Mouse (Mus musculus) spleen, adult 18-20 months (tissue): ENCODE measurements at regions not wholly inside any gene's neighbourhood (a gene's known extent, or its start where the extent isn't known, plus 50 kb on each side); places are given as distances from the start of the nearest gene placed in this dataset.
A peak's percentile ranks its signal among the peaks of the same experiment; 100 is the strongest.
"Not testable (repeated sequence)": the region's sequence is repeated elsewhere in the genome, so short reads cannot be mapped to it uniquely, and the experiment has no call there.

Experiments
- DNase-seq, 2 experiments: peaks; one replicate each; pipeline ENCODE4 v3.0.0; 2022; ENCODE audit warnings: mixed read lengths in 2 of 2

DNA sequence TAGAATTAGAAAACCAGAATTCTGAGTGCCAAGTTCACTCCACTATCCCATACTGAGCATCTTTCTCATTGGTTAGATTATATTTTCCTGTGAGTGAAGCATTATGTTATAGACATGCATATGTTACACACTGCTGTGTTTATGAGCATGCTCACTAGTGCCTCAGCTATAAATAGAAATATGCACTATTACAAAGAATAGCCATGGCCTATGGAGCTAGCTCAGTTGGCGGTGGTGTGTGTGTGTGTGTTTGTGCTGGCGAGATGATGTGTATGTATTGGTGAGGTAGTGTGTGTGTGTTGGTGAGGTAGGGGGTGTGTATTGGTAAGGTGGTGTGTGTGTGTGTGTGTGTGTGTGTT is 106.2 kb downstream of the Sec31a start:
- DNase-seq = no peak

DNA sequence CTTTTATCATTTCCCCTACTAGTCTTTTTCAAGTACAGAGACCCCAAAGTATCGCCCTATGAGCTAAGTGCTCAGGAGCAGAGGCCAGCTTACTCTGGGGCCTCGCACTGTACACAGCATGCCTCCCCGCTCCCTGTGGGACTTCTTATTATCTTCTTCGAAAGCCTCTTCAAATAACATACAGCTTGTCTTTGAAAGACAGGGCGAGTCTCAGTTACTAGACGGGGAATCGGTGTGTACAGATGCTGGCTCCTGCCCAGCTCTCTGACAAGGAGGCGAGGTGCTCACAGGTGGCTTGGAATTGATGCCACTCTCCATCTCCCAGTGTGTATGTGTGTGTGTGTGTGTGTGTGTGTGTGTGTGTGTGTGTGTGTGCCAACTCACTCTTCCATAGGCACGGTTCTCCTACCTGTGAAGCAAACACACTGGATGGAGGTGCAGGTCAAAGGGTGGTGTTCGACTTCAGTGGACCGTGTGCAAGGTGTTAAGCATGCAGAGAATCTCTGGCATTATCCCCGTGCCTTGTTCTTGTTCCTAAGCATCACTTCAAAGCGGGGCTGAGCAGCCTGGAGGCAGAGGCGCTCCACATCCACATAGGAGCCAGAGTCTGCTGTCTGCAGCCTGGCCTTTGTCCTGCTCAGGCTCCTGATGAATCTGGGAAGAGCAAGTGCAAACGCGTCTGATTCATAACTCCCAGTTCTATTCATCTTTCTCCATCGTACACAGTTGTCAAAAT is 106.8 kb downstream of the Sec31a start:
- no peak for DNase-seq

DNA sequence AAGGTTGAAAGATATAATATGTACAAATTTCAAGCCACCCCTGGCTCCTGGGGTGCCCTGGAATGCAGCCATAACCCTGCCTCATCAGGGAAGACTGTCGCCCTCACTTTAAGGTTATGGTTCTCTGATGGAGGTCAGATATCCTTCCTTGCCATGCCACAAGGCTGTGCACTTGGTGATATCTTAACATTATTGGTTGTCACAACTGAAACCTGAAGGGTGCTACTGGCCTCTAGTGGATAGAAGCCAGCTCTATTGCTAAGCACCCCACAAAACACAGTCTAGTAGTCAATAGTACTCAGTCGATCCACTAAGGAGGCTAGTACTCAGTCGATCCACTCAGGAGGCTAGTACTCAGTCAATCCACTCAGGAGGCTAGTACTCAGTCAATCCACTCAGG is 111.6 kb downstream of the Sec31a start:
- no peak for DNase-seq

DNA sequence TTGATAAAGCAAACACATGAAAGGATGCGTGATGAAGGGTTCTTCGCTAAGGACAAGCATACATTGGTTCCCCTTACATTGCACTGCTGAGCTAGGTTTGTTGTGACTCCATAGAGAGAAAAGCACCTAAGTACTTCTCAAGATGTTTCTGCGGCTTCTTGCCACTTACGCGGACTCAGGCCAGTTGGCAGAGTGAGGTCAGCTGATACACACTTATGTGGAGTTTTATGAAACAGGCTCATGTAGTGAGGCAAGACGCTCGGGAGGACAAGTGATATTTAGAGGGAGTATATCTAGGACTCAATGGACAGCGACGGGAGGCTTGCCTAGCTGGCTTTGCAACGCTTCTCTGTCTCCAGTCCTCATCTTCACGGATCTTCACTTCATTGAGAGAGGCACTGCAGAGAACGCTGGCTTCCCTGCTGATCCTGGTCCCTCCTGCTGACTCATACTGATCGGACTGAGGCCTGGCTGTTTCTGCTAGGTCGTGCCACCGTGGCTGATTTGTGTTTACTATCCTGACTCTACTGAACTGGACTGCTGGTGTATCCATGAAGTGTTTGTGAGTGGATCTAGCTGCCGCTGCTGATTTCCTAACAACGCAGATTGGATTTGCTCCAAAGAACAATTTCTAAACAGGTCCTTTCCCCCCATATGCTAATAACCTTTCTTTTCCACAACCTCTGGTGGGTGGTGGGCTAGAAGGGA is 113.8 kb downstream of the Sec31a start:
- no peak for DNase-seq

DNA sequence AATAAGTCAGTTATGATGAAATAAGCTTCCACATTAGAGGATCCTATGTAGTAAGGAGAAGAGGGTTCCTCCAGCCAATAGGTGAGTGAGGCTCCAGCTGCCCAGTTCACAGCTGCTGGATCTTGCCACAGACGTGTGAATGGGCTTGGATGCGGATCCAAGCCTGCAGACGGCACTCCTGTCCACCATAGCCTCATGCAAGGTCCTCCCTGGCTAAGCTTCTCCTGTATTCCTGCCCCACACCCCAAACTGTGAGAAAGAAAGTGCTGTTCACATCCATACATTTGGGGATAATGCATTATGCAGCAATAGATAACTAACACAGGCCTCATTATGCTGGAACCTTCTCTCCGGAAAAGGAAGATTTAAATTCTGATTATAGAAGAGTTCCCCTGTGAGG is 116.9 kb downstream of the Sec31a start:
- DNase-seq = no peak

DNA sequence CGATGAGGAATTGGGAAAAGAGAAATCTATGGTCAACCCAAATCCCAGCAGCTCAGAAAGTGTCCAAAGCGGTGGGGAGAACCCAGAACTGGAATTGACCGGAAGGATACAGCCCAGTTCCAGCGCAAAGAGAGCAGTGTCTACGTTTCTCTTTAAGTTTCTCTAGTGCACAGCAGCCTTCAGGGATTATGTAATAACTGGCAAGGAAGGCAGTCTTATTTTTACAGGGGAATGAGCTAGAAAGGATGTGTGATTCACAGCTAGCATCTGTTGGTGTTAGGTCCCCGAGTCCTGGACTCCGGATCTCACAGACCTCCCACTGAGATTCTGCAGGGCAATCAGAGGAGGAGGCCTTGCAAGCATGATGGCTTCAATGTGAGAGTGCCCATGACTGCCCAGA is 121.8 kb downstream of the Sec31a start:
- DNase-seq = no peak

DNA sequence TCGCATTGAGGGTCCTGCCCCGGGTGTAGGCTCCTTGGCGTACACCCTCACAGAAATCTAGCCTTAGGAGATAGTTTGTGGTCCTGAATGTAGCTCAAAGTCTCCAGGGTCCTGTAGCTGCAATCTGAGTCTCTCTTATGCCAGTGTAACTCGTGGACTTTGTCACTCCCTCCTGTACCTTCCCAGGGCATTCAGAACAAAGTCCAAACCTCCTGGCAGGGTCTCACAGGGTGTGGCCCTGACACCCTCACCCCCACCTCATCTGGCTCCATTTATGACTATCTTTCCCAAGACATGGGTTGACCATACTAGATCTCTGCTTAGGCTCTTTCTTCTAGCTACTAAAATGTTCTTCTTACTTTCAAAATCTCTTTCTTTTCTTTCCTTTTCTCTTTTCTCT is 120.6 kb upstream of the Tmem150c start:
- DNase-seq = no peak

DNA sequence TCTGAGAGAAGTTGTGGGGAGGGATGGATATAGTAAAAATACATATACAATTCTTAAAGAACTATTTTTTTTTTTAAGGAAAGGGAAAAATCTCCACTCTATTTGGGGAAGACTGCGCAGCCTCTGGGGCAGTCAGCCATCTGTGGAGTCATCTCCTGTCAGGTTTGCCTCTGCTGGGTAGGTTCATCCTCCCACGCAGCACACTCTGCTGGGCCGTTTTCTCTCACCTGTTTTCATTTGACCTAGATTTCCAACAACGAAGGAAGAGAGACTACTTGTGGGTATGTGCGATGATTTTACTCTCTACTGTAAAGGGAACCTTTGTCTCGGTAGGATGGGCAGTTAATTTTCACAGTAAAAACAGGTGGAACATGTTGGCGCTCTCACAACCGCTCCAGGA is 119.9 kb upstream of the Tmem150c start:
- DNase-seq = no peak

DNA sequence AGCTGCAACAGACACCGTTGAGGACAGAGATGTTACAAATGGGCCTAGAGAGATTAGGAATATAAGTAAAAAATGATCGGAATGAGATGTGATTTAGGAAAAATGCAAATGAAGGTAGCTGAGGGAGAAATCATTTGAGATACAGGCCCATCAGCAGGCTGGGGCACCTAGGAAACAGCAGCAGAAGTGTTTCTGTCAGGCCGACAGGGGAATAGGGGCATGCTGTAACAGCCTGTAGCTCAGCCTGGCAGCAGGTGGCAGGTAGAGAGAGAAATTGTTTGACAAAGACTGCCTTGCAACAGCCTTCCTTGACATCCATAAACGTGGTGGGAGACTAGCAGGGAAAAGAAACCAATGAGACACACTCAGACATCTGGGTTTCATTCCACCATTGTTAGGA is 115.1 kb upstream of the Tmem150c start:
- no peak for DNase-seq

DNA sequence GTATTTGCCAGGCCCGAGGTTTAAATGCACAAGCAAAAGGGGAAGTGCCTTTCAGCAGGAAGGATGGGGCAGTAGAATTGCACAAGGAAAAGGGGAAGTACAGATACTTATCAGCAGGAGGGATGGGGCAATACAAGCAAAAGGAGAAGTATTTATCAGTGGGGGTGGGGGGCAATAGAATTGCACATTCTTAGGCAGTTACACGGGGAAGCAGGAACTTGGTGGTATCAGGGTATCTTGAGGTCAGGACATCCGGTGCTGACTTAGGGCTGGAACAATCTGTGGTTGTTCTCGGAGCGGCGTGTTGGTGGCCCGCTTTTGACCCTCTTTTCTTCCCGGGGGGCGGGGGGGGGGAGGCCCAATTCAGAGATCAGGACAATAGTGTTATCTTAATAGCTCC is 112.4 kb upstream of the Tmem150c start:
- not testable (repeated sequence) for DNase-seq

DNA sequence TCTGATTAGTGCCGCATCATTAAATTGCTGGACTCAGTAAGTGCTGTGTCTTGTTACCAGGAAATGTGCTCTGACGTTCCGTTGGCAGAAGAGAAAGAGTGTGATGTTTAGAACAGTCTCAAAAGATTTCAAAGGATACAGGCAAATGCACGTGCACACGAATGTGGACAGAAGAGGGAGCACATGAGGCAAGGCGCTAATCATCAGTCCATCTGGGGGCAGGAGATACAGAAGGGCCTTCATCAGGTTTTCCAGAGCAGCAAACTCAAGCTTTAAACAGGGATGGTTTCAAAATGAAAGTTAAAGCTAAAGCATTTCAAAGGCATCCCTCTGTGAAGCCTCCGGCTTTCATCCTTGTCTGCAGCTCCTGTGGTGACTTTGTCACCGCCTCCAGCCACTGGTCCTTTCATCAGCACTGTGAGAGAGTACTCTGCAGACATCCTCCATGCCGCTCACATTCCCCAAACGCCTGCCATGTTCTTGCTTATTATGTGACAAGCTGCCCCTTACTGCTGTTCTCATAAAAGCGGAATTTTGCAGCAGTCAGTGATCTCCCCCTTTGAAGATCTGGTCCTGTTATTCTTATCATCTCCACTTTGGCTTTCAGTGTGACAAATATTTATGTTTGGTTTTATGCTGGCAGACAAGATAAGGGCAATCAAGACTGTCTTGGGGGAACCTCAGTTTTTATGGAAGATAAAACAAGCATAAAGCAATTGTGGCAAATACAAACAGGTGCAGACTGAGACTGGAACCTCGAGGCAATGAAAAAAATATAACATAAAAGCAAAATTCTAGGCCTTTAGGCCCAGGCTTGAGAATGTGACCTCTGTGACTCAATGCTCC is 111.5 kb upstream of the Tmem150c start:
- no peak for DNase-seq

DNA sequence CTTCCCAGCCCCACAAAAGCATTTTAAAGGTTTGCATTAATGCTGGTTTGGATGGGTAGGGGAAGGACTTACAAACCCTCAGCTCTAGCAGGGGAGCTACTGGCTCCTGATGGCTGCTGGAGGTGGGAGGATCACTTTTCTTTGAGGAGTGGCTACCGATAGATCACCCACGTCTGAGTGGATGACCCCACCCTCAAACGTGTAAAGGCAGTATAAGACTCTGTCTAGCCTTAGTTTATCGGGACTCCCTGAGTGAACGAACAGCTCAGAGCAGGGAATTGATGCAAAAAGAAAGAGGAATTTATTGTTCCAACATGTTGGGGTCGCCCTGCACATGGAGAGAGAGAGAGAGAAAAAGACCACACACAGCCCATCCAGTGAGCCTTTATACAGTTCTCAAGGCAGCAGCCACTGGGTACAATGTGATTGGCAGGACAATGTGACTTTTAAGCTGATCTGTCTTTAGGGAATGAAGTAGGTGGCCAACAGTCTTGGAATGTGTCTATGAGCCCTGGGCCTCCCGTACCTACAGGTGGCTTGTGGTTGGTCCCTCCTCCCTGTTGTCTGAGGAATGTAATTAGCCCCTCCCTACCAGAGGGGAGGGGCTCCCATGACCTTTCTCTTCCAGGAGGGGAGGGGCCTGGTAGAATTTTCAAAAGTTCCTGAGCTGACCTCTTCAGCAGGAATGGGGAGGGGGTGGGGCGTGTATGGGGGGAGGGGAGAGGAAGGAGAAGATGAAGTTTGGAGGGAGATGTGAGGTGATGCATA is 108.7 kb upstream of the Tmem150c start:
- no peak for DNase-seq

DNA sequence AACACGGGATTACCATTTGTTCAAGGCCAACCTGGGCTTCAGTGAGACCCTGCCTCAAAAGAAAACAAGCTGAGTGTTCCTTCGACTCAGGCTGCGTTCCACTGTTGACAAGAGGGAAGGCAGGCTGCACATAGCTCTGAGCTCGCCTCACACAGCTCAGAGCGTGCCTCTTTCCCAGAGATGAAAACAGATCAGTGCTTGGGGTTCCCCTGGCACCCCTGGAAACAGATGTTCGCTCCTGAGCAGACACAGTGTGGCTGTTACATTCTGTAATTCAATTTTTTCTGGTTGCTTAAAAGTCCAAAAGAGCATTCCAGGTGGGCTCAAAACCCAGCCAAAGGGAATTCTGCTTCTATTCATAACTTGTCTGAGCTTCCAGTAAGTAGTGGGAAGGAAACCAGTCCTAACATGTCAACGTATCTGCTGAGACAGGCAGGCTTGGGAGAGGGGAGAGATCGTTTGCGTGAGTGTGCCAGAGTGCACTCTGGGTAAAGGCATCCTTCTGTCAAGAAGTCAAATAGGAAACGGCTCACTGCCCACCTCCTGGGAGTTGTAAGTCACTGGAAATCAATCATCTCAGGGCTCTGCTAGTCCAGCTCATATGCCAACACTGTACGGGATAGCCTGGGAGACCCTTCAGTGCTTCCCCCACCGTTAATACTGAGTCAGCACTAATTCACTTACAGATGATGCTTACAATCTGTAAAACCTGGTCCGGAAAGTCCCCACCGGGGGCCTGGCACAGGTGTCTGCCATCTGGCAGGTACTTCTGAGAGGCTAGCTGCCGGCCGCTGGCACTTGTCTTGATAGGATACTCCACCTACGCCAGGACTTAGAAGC is 107.3 kb upstream of the Tmem150c start:
- DNase-seq = no peak

DNA sequence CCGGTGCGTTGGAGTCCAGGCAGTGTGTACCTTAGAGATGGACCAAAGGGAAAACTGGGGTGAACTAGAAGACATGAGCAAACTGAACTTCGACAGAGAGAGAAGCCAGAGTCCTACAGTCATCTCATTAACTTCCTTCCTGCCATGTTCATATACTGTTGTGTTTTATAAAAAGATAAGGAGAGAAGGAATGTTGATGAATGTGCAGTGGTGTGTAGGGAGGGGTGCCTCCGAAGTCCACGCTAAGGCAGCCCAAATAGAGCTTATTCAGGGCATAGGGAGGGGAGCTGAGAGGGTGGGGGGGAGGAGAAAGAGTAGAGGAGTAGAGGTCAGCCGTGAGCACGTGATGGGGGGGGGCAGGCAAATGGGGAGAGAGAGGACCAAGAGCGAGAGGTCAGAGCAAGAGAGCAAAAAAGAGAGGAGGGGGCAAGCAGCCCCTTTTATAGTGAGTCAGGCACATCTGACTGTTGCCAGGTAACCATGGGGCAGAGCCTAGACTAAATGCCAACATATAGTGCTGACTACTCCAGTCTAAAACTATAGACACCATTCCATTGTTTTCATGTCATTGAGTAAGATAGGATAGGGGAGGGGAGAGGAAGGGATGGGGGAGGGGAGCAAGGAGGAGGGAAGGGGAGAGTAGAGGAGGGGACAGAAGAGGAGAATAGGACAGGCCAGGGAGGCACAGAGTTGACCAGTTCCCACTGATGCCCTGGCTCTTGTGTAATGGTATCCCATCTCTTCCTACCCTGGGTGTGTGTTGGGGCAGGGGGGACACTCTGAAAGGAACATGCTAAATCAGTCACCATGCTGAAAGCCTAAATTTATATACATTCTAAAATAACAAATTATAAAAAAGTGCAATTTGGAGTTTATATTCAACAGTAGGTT is 100.4 kb upstream of the Tmem150c start:
- DNase-seq = no peak

DNA sequence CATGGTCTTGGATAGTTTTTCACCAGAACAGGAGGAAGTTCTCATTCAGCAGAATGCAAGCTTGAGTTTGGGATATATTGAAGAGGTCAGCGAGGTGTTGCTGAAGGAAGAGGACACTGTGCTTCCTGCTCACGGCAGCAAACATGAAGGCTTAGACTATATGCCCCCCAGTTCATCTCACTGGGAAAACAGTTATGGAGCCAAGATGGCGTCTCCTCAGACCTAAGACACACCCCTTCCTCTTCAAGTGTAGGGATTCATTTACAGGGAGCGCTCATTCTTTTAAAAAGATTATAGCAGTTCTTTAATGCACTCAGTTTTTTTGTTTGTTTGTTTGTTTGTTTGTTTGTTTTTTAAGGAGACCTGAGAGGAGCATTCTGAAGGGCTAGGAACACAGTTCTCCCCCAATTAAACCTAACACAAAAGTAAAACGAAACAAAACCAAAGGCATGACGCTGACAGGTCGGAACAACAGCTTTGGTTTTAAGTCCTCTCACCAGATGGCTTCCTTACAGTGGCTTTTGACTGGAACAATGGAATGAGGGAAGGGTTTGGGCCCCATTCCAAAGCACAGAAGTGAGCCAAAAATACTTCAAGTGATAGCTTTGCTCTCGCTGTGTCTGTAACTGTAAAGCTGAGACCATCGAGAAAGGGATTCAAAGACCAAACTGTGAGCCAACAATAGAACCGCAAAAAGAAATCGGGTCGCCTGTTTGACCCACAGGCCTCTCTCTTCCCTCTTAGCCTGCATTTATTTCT is 99.5 kb upstream of the Tmem150c start:
- no peak for DNase-seq

DNA sequence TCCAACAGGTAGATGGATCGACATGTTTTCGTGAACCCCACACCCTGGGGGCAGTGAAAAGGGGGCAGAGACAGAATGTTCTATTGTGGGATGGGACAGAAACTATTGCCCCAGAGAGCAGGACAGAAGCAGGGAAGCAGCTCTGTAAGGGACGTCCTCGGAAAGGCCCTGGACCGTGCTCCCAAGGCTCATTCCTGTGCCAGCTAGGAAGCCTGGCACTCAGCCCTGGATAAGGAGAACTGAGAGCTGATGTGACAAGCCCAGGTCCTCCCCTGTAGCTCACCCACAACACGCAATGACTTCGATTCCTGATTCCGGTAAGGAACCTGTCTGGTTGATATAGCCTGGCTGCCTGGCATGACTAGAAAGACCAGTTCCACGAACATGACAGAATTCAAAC is 95.7 kb upstream of the Tmem150c start:
- no peak for DNase-seq

DNA sequence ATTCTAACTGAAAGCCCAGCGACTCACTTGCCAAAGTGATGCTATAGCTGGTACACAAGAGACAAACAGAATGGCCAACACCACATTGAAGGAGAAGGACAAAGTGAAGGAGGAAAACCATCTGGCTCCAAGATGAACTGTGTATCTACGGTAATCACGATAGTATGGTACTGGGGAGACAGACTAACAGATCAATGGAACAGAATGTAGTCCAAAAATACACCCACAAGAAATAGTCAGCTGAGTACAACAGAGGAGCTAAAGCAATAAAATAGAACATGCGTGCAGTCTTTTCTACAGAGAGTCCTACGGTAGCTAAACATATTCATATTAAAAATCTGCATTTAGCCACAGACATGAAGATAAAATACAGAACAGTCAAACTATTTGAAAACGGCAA is 92.4 kb upstream of the Tmem150c start:
- DNase-seq = no peak

DNA sequence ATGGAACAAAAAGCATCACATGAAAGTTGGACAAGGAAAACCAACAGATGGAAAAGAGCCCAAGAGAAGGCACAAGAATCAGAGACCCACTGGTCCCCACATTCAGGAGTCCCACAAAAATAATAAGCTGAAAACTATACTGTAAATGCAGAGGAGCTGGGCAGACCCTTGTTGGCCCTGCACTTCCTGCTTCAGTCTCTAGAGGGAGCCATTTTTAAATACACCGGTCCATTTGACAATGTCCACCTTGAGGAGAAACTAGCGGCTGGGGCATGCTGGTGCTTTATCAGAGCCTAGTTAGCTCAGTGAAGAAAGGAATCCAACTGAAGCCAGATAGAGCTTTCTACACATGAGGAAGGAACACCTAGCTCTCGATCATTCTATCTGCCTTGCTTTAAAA is 90.1 kb upstream of the Tmem150c start:
- peak in 1 of 2 experiments; percentile 17 for DNase-seq

DNA sequence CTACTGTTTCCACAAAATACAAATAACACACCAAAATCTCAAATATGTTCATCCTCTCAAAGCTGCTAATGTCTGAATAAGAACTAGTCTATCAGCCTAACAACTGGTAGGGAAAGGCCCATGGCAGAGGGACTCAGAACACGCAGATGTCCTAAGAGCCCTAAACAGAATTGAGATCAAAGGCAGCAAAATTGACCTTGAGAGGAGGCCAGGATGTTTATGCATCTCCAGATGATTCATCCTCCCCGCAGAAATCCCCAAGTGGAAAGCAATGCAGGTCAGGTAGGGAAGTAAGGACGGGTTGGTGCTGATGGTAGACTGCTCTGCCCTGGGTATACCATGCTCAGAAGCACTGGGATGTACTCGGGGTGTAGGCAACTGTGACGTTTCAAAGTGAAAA is 89.0 kb upstream of the Tmem150c start:
- no peak for DNase-seq

DNA sequence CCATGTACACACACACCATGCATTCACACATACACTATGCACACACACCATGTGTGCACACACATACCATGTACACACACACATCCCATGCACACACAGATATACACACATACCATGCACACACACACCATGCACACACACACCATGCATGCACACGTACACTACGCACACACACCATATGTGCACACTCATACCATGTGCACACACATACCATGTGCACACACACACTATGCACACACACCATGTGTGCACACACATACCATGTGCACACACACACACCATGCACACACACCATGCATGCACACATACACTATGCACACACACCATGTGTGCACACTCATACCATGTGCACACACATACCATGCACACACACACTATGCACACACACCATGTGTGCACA is 87.1 kb upstream of the Tmem150c start:
- no peak for DNase-seq
